Mouse (Mus musculus): ENCODE data around the gene Wbp1l. TPM values are rescaled to one million over a fixed set of nuclear protein-coding genes. Genes with fewer than 3 reads are reported as not detected.

The Wbp1l gene
- polyA plus RNA-seq, 1 experiment from 2014 or later, result 31.5 TPM

GRCm38 (mm10) chr19:46606718-46607117, 7.8 kb downstream of the Wbp1l start:
- Histone ChIP-seq H3K9me3 (ENCODE audit: control insufficient read depth, low read length) (no peaks in the 10 kb centered on the region), H3K36me3 (ENCODE audit: control insufficient read depth, insufficient read depth, low read length) (peaks cover 3% of the 10 kb centered on the region; the same call in 1 of the 2 replicates), H3K4me2 (replicated peaks; ENCODE audit: low read depth, low read length) (no peak overlapping the region), H3K4me1 (replicated peaks; ENCODE audit: control insufficient read depth, insufficient read depth, low read length) (no peaks in the 10 kb centered on the region), H3K27me3 (ENCODE audit: control insufficient read depth, insufficient read depth, low read length) (no peaks in the 10 kb centered on the region), H3K9ac (ENCODE audit: low read depth, low read length) (no peak overlapping the region), H3K4me3 (ENCODE audit: low read depth, low read length) (no peak overlapping the region), H3K27ac (ENCODE audit: low read depth, low read length) (no peak overlapping the region)
- DNase-seq (ENCODE audit: low spot score) (no peak), ATAC-seq (ENCODE audit: low FRiP score) (no peak)
- WGBS, result 92% methylated on average over 13 of the region's 13 CpGs

- WGBS, result 75% methylated on average over 7 of the region's 7 CpGs
Measured at GRCm38 (mm10) chr19:46607424-46607823, 8.5 kb downstream of the Wbp1l start.

GRCm38 (mm10) chr19:46608158-46608557, 9.3 kb downstream of the Wbp1l start:
- ATAC-seq (ENCODE audit: low FRiP score) (no peak), DNase-seq (ENCODE audit: low spot score) (no peak)
- Histone ChIP-seq H3K27me3 (ENCODE audit: control insufficient read depth, insufficient read depth, low read length) (no peaks in the 10 kb centered on the region), H3K9ac (ENCODE audit: low read depth, low read length) (no peak overlapping the region), H3K4me3 (ENCODE audit: low read depth, low read length) (no peak overlapping the region), H3K4me1 (replicated peaks; ENCODE audit: control insufficient read depth, insufficient read depth, low read length) (no peaks in the 10 kb centered on the region), H3K36me3 (ENCODE audit: control insufficient read depth, insufficient read depth, low read length) (peaks cover 3% of the 10 kb centered on the region; the same call in 1 of the 2 replicates), H3K4me2 (replicated peaks; ENCODE audit: low read depth, low read length) (no peak overlapping the region), H3K27ac (ENCODE audit: low read depth, low read length) (no peak overlapping the region), H3K9me3 (ENCODE audit: control insufficient read depth, low read length) (no peaks in the 10 kb centered on the region)
- WGBS, result 96% methylated on average over 7 of the region's 7 CpGs

More at GRCm38 (mm10) chr19:46607424-46607823, 8.5 kb downstream of the Wbp1l start:
- Histone ChIP-seq H3K4me3 (ENCODE audit: low read depth, low read length) (no peak overlapping the region), H3K9me3 (ENCODE audit: control insufficient read depth, low read length) (no peaks in the 10 kb centered on the region), H3K4me2 (replicated peaks; ENCODE audit: low read depth, low read length) (no peak overlapping the region), H3K9ac (ENCODE audit: low read depth, low read length) (no peak overlapping the region), H3K27me3 (ENCODE audit: control insufficient read depth, insufficient read depth, low read length) (no peaks in the 10 kb centered on the region), H3K36me3 (ENCODE audit: control insufficient read depth, insufficient read depth, low read length) (peaks cover 3% of the 10 kb centered on the region; the same call in 1 of the 2 replicates), H3K27ac (ENCODE audit: low read depth, low read length) (no peak overlapping the region), H3K4me1 (replicated peaks; ENCODE audit: control insufficient read depth, insufficient read depth, low read length) (no peaks in the 10 kb centered on the region)
- DNase-seq (ENCODE audit: low spot score), result no peak
- no peak for ATAC-seq (ENCODE audit: low FRiP score)

GRCm38 (mm10) chr19:46616378-46616777, 17.5 kb downstream of the Wbp1l start:
- H3K9ac ChIP-seq (ENCODE audit: low read depth, low read length), result no peak overlapping the region
- H3K27ac ChIP-seq (ENCODE audit: low read depth, low read length), result no peak overlapping the region
- H3K4me1 ChIP-seq (replicated peaks; ENCODE audit: control insufficient read depth, insufficient read depth, low read length), result peaks cover 9% of the 10 kb centered on the region
- WGBS, result 91% methylated on average over 11 of the region's 11 CpGs
- H3K9me3 ChIP-seq (ENCODE audit: control insufficient read depth, low read length), result no peaks in the 10 kb centered on the region
- DNase-seq (ENCODE audit: low spot score) (no peak), ATAC-seq (ENCODE audit: low FRiP score) (no peak)
- no peak overlapping the region for H3K4me2 ChIP-seq (replicated peaks; ENCODE audit: low read depth, low read length)
- no peak overlapping the region for H3K4me3 ChIP-seq (ENCODE audit: low read depth, low read length)
- no peaks in the 10 kb centered on the region for H3K27me3 ChIP-seq (ENCODE audit: control insufficient read depth, insufficient read depth, low read length)
- H3K36me3 ChIP-seq (ENCODE audit: control insufficient read depth, insufficient read depth, low read length), result no peaks in the 10 kb centered on the region

GRCm38 (mm10) chr19:46617361-46617760, 18.5 kb downstream of the Wbp1l start:
- WGBS, result 95% methylated on average over 8 of the region's 8 CpGs
- H3K4me1 ChIP-seq (replicated peaks; ENCODE audit: control insufficient read depth, insufficient read depth, low read length), result peaks cover 17% of the 10 kb centered on the region
- H3K36me3 ChIP-seq (ENCODE audit: control insufficient read depth, insufficient read depth, low read length), result no peaks in the 10 kb centered on the region
- no peak overlapping the region for H3K27ac ChIP-seq (ENCODE audit: low read depth, low read length)
- no peak for ATAC-seq (ENCODE audit: low FRiP score)
- no peak for DNase-seq (ENCODE audit: low spot score)
- H3K4me3 ChIP-seq (ENCODE audit: low read depth, low read length), result no peak overlapping the region
- no peaks in the 10 kb centered on the region for H3K9me3 ChIP-seq (ENCODE audit: control insufficient read depth, low read length)
- no peak overlapping the region for H3K9ac ChIP-seq (ENCODE audit: low read depth, low read length)
- H3K27me3 ChIP-seq (ENCODE audit: control insufficient read depth, insufficient read depth, low read length), result no peaks in the 10 kb centered on the region
- H3K4me2 ChIP-seq (replicated peaks; ENCODE audit: low read depth, low read length), result no peak overlapping the region

- Histone ChIP-seq H3K4me3 (ENCODE audit: low read depth, low read length) (no peak overlapping the region), H3K9ac (ENCODE audit: low read depth, low read length) (no peak overlapping the region), H3K4me1 (replicated peaks; ENCODE audit: control insufficient read depth, insufficient read depth, low read length) (peaks cover 23% of the 10 kb centered on the region), H3K4me2 (replicated peaks; ENCODE audit: low read depth, low read length) (no peak overlapping the region), H3K27me3 (ENCODE audit: control insufficient read depth, insufficient read depth, low read length) (no peaks in the 10 kb centered on the region), H3K27ac (ENCODE audit: low read depth, low read length) (peak overlapping the region; percentile 53; the same call in 1 of the 2 replicates), H3K9me3 (ENCODE audit: control insufficient read depth, low read length) (no peaks in the 10 kb centered on the region), H3K36me3 (ENCODE audit: control insufficient read depth, insufficient read depth, low read length) (no peaks in the 10 kb centered on the region)
- WGBS, result 61% methylated on average over 9 of the region's 9 CpGs
- DNase-seq (ENCODE audit: low spot score) (no peak), ATAC-seq (ENCODE audit: low FRiP score) (no peak)
Measured at GRCm38 (mm10) chr19:46618322-46618721, 19.4 kb downstream of the Wbp1l start.

GRCm38 (mm10) chr19:46619001-46619400, 20.1 kb downstream of the Wbp1l start:
- no peak overlapping the region for H3K4me3 ChIP-seq (ENCODE audit: low read depth, low read length)
- no peak overlapping the region for H3K9ac ChIP-seq (ENCODE audit: low read depth, low read length)
- no peak overlapping the region; the same call in 1 of the 2 replicates for H3K27ac ChIP-seq (ENCODE audit: low read depth, low read length)
- H3K4me1 ChIP-seq (replicated peaks; ENCODE audit: control insufficient read depth, insufficient read depth, low read length), result peaks cover 24% of the 10 kb centered on the region
- ATAC-seq (ENCODE audit: low FRiP score) (no peak), DNase-seq (ENCODE audit: low spot score) (no peak)
- no peak overlapping the region for H3K4me2 ChIP-seq (replicated peaks; ENCODE audit: low read depth, low read length)
- 83% methylated on average over 19 of the region's 19 CpGs for WGBS
- H3K27me3 ChIP-seq (ENCODE audit: control insufficient read depth, insufficient read depth, low read length), result no peaks in the 10 kb centered on the region
- H3K36me3 ChIP-seq (ENCODE audit: control insufficient read depth, insufficient read depth, low read length), result no peaks in the 10 kb centered on the region
- no peaks in the 10 kb centered on the region for H3K9me3 ChIP-seq (ENCODE audit: control insufficient read depth, low read length)

- no peak overlapping the region for H3K4me2 ChIP-seq (replicated peaks; ENCODE audit: low read depth, low read length)
- no peak for DNase-seq (ENCODE audit: low spot score)
- no peaks in the 10 kb centered on the region for H3K9me3 ChIP-seq (ENCODE audit: control insufficient read depth, low read length)
- no peak overlapping the region; the same call in 1 of the 2 replicates for H3K9ac ChIP-seq (ENCODE audit: low read depth, low read length)
- no peaks in the 10 kb centered on the region for H3K36me3 ChIP-seq (ENCODE audit: control insufficient read depth, insufficient read depth, low read length)
- WGBS, result 94% methylated on average over 6 of the region's 6 CpGs
- H3K27me3 ChIP-seq (ENCODE audit: control insufficient read depth, insufficient read depth, low read length), result no peaks in the 10 kb centered on the region
- no peak overlapping the region for H3K27ac ChIP-seq (ENCODE audit: low read depth, low read length)
- peaks cover 29% of the 10 kb centered on the region for H3K4me1 ChIP-seq (replicated peaks; ENCODE audit: control insufficient read depth, insufficient read depth, low read length)
- H3K4me3 ChIP-seq (ENCODE audit: low read depth, low read length), result no peak overlapping the region
- ATAC-seq (ENCODE audit: low FRiP score), result no peak
Measured at GRCm38 (mm10) chr19:46619518-46619917, 20.6 kb downstream of the Wbp1l start.

GRCm38 (mm10) chr19:46620016-46620808, 21.3 kb downstream of the Wbp1l start:
- no peaks in the 10 kb centered on the region for H3K36me3 ChIP-seq (ENCODE audit: control insufficient read depth, insufficient read depth, low read length)
- ATAC-seq (ENCODE audit: low FRiP score), result no peak
- no peaks in the 10 kb centered on the region for H3K9me3 ChIP-seq (ENCODE audit: control insufficient read depth, low read length)
- peaks cover 30% of the 10 kb centered on the region for H3K4me1 ChIP-seq (replicated peaks; ENCODE audit: control insufficient read depth, insufficient read depth, low read length)
- H3K4me2 ChIP-seq (replicated peaks; ENCODE audit: low read depth, low read length), result no peak overlapping the region
- H3K4me3 ChIP-seq (ENCODE audit: low read depth, low read length), result no peak overlapping the region
- no peak for DNase-seq (ENCODE audit: low spot score)
- no peak overlapping the region; the same call in 1 of the 2 replicates for H3K9ac ChIP-seq (ENCODE audit: low read depth, low read length)
- no peak overlapping the region for H3K27ac ChIP-seq (ENCODE audit: low read depth, low read length)
- no peaks in the 10 kb centered on the region for H3K27me3 ChIP-seq (ENCODE audit: control insufficient read depth, insufficient read depth, low read length)
- 85% methylated on average over 14 of the region's 14 CpGs for WGBS
